Mouse (Mus musculus) CH12.LX (cell line): ENCODE measurements around the gene Fam83f. TPM values are rescaled to one million over a fixed set of nuclear protein-coding genes. Genes with fewer than 3 reads are reported as not detected.

ENCODE experiments used
- DNase-seq: peaks from one replicate; pipeline ENCODE4 v3.0.0-alpha.2; 2013; ENCODE audit errors: extremely low read depth
- H3K27ac ChIP-seq: 2 replicates; pipeline ENCODE4 v1.5.1; 2012; ENCODE audit warnings: low read depth, mild to moderate bottlenecking, control low read depth, moderate library complexity; ENCODE audit not compliant: insufficient read depth
- H3K27me3 ChIP-seq: replicated peaks from 2 replicates; pipeline ENCODE3; 2012; ENCODE audit warnings: inconsistent platforms
- H3K36me3 ChIP-seq, 2 experiments: replicated peaks in 1 of 2; 2 replicates each; pipeline versions ENCODE3 to v1.6.1; 2012; ENCODE audit warnings: inconsistent platforms in 1 of 2, low read length in 1 of 2, mild to moderate bottlenecking in 1 of 2, mixed read lengths in 1 of 2, moderate library complexity in 1 of 2; ENCODE audit not compliant: control insufficient read depth in 1 of 2, insufficient read depth in 1 of 2
- H3K4me1 ChIP-seq, 2 experiments: 2 replicates each; pipeline ENCODE4 v1.6.1; 2012; ENCODE audit warnings: inconsistent platforms in 1 of 2, moderate library complexity in 1 of 2; ENCODE audit not compliant: insufficient read depth in 2 of 2, control insufficient read depth in 1 of 2
- H3K4me2 ChIP-seq: 2 replicates; pipeline ENCODE4 v1.6.1; 2012; ENCODE audit warnings: low read depth, mild to moderate bottlenecking, control low read depth; ENCODE audit not compliant: poor library complexity, insufficient read depth, severe bottlenecking
- H3K4me3 ChIP-seq, 3 experiments: fragments of 150-350 bp in 1 of 3; sonication (generic) in 1 of 3; replicated peaks in 1 of 3; 2 replicates each; pipeline versions ENCODE3 to v1.5.1; 2011 to 2012; ENCODE audit warnings: low read depth in 2 of 3, low read length in 2 of 3, mild to moderate bottlenecking in 2 of 3, moderate library complexity in 2 of 3, control low read depth in 1 of 3, improper control_type of control experiment in 1 of 3, inconsistent platforms in 1 of 3, mixed read lengths in 1 of 3; ENCODE audit not compliant: poor library complexity in 1 of 3
- H3K79me2 ChIP-seq: replicated peaks from 2 replicates; pipeline ENCODE4 v1.6.1; 2012; ENCODE audit warnings: mild to moderate bottlenecking, moderate library complexity; ENCODE audit not compliant: control insufficient read depth, poor library complexity, insufficient read depth, severe bottlenecking; ENCODE audit errors: extremely low read depth
- H3K9ac ChIP-seq: 2 replicates; pipeline ENCODE4 v1.6.1; 2012; ENCODE audit warnings: low read depth, mild to moderate bottlenecking, control low read depth, moderate library complexity; ENCODE audit not compliant: insufficient read depth
- H3K9me3 ChIP-seq: replicated peaks from 2 replicates; pipeline ENCODE3; 2012; ENCODE audit warnings: low read length, inconsistent platforms, mixed read lengths
- BHLHE40 ChIP-seq: IDR thresholded peaks from 2 replicates; pipeline ENCODE4 v1.6.1; 2011; ENCODE audit warnings: mild to moderate bottlenecking, low read depth, low read length, improper control_type of control experiment
- CHD1 ChIP-seq: IDR thresholded peaks from 2 replicates; pipeline ENCODE4 v1.6.1; 2012; ENCODE audit warnings: low read depth, low read length, improper control_type of control experiment, inconsistent platforms
- CHD2 ChIP-seq: IDR thresholded peaks from 2 replicates; pipeline ENCODE4 v1.6.1; 2011; ENCODE audit warnings: low read length, improper control_type of control experiment
- CTCF ChIP-seq, 2 experiments: IDR thresholded peaks in 1 of 2; conservative IDR thresholded peaks in 1 of 2; 2 replicates each; pipeline ENCODE4 v1.5.1; 2011 to 2012; ENCODE audit warnings: low read depth in 2 of 2, low read length in 2 of 2, improper control_type of control experiment in 1 of 2, inconsistent platforms in 1 of 2, mild to moderate bottlenecking in 1 of 2, moderate library complexity in 1 of 2
- ELF1 ChIP-seq: IDR thresholded peaks from 2 replicates; pipeline ENCODE4 v1.6.1; 2014; ENCODE audit warnings: low read depth, mild to moderate bottlenecking, inconsistent platforms, low read length, improper control_type of control experiment
- EP300 ChIP-seq: IDR thresholded peaks from 2 replicates; pipeline ENCODE4 v1.6.1; 2011; ENCODE audit warnings: low read length, improper control_type of control experiment
- ETS1 ChIP-seq: conservative IDR thresholded peaks from 2 replicates; pipeline ENCODE4 v1.6.1; 2012; ENCODE audit warnings: low read depth, mild to moderate bottlenecking, inconsistent platforms, low read length, improper control_type of control experiment, moderate library complexity
- GABPA ChIP-seq: IDR thresholded peaks from 2 replicates; pipeline ENCODE4 v1.6.1; 2012; ENCODE audit warnings: low read depth, low read length, improper control_type of control experiment, inconsistent platforms; ENCODE audit not compliant: insufficient replicate concordance
- HCFC1 ChIP-seq: IDR thresholded peaks from 2 replicates; pipeline ENCODE4 v1.6.1; 2012; ENCODE audit warnings: low read depth, mild to moderate bottlenecking, inconsistent platforms, low read length, improper control_type of control experiment
- IRF4 ChIP-seq: IDR thresholded peaks from 2 replicates; pipeline ENCODE4 v1.6.1; 2014; ENCODE audit warnings: low read depth, mild to moderate bottlenecking, inconsistent platforms, low read length, improper control_type of control experiment
- JUND ChIP-seq: conservative IDR thresholded peaks from 2 replicates; pipeline ENCODE4 v1.6.1; 2011; ENCODE audit warnings: low read depth, low read length, improper control_type of control experiment
- KAT2A ChIP-seq: IDR thresholded peaks from 2 replicates; pipeline ENCODE4 v1.6.1; 2012; ENCODE audit warnings: low read length, improper control_type of control experiment, inconsistent platforms; ENCODE audit not compliant: insufficient replicate concordance
- MAFK ChIP-seq: IDR thresholded peaks from 2 replicates; pipeline ENCODE4 v1.6.1; 2011; ENCODE audit warnings: low read length, improper control_type of control experiment; ENCODE audit not compliant: insufficient replicate concordance
- MAX ChIP-seq: IDR thresholded peaks from 2 replicates; pipeline ENCODE4 v1.6.1; 2011; ENCODE audit warnings: low read length, improper control_type of control experiment
- MAZ ChIP-seq: IDR thresholded peaks from 2 replicates; pipeline ENCODE4 v1.6.1; 2012; ENCODE audit warnings: low read depth, mild to moderate bottlenecking, inconsistent platforms, low read length, improper control_type of control experiment, moderate library complexity
- MEF2A ChIP-seq: IDR thresholded peaks from 2 replicates; pipeline ENCODE4 v1.6.1; 2014; ENCODE audit warnings: low read depth, mild to moderate bottlenecking, inconsistent platforms, low read length, improper control_type of control experiment, borderline replicate concordance
- MXI1 ChIP-seq: IDR thresholded peaks from 2 replicates; pipeline ENCODE4 v1.6.1; 2011; ENCODE audit warnings: mild to moderate bottlenecking, low read depth, low read length, improper control_type of control experiment
- MYC ChIP-seq: IDR thresholded peaks from 2 replicates; pipeline ENCODE4 v1.6.1; 2011; ENCODE audit warnings: low read depth, mild to moderate bottlenecking, improper control_type of control experiment, low read length
- NRF1 ChIP-seq: IDR thresholded peaks from 2 replicates; pipeline ENCODE4 v1.6.1; 2014; ENCODE audit warnings: low read depth, mild to moderate bottlenecking, inconsistent platforms, low read length, improper control_type of control experiment, moderate library complexity
- POLR2AphosphoS2 ChIP-seq: IDR thresholded peaks from 2 replicates; pipeline ENCODE4 v1.6.1; 2011; ENCODE audit warnings: low read depth, low read length, improper control_type of control experiment
- SIN3A ChIP-seq: IDR thresholded peaks from 2 replicates; pipeline ENCODE4 v1.6.1; 2012; ENCODE audit warnings: low read length, improper control_type of control experiment, inconsistent platforms
- SMC3 ChIP-seq: IDR thresholded peaks from 2 replicates; pipeline ENCODE4 v1.6.1; 2011; ENCODE audit warnings: low read depth, low read length, improper control_type of control experiment
- TBP ChIP-seq: conservative IDR thresholded peaks from 2 replicates; pipeline ENCODE4 v1.6.1; 2011; ENCODE audit warnings: low read depth, low read length, improper control_type of control experiment
- TCF12 ChIP-seq: IDR thresholded peaks from 2 replicates; pipeline ENCODE4 v1.6.1; 2014; ENCODE audit warnings: low read depth, mild to moderate bottlenecking, inconsistent platforms, low read length, improper control_type of control experiment
- USF1 ChIP-seq: IDR thresholded peaks from 2 replicates; pipeline ENCODE4 v1.6.1; 2014; ENCODE audit warnings: low read depth, mild to moderate bottlenecking, inconsistent platforms, low read length, improper control_type of control experiment
- USF2 ChIP-seq: conservative IDR thresholded peaks from 2 replicates; pipeline ENCODE4 v1.6.1; 2011; ENCODE audit warnings: low read depth, low read length, improper control_type of control experiment
- ZC3H11A ChIP-seq: IDR thresholded peaks from 2 replicates; pipeline ENCODE4 v1.6.1; 2012; ENCODE audit warnings: low read depth, mild to moderate bottlenecking, inconsistent platforms, low read length, improper control_type of control experiment
- ZKSCAN1 ChIP-seq: IDR thresholded peaks from 2 replicates; pipeline ENCODE4 v1.6.1; 2012; ENCODE audit warnings: low read depth, inconsistent platforms, low read length, improper control_type of control experiment, borderline replicate concordance
- ZMIZ1 ChIP-seq: IDR thresholded peaks from 2 replicates; pipeline ENCODE4 v1.6.1; 2012; ENCODE audit warnings: low read depth, mild to moderate bottlenecking, inconsistent platforms, low read length, improper control_type of control experiment
- ZNF384 ChIP-seq: IDR thresholded peaks from 2 replicates; pipeline ENCODE4 v1.6.1; 2012; ENCODE audit warnings: low read depth, low read length, improper control_type of control experiment, inconsistent platforms
- dilution Hi-C: fragments of 300-500 bp; cut with MboI; formaldehyde crosslinking; loops from 2 replicates; pipeline ENCODE4 v1.14.3; 2020; ENCODE audit warnings: low sequenced_read_pairs; ENCODE audit not compliant: extremely low pct_unique_long_range_greater_than_20kb, extremely low pct_ligation_motif_present
- in situ Hi-C: fragments of 300-500 bp; cut with MboI; formaldehyde crosslinking; loops from 3 replicates; pipeline ENCODE4 v1.14.3; 2019; ENCODE audit warnings: low sequenced_read_pairs, low pct_ligation_motif_present, low pct_unique_long_range_greater_than_20kb, mixed read lengths
- polyA plus RNA-seq: library from polyadenylated mRNA; unstranded; fragments of >175 nt; gene quantifications from 2 replicates; pipeline ENCODE4 v1.2.1, GENCODE M21; 2012; ENCODE audit warnings: low read depth; ENCODE audit not compliant: insufficient read length
- total RNA-seq, 2 experiments: library from RNA; depleted of rRNA; stranded (reverse); fragments of 300-350 nt in 1 of 2; fragments of >200 nt in 1 of 2; gene quantifications; 2 replicates each; pipeline ENCODE4 v1.2.3; 2012 to 2014

Fam83f gene
- total and polyA plus RNA-seq, 3 experiments, result 0.08 to 0.27 (median 0.20) TPM

DNA sequence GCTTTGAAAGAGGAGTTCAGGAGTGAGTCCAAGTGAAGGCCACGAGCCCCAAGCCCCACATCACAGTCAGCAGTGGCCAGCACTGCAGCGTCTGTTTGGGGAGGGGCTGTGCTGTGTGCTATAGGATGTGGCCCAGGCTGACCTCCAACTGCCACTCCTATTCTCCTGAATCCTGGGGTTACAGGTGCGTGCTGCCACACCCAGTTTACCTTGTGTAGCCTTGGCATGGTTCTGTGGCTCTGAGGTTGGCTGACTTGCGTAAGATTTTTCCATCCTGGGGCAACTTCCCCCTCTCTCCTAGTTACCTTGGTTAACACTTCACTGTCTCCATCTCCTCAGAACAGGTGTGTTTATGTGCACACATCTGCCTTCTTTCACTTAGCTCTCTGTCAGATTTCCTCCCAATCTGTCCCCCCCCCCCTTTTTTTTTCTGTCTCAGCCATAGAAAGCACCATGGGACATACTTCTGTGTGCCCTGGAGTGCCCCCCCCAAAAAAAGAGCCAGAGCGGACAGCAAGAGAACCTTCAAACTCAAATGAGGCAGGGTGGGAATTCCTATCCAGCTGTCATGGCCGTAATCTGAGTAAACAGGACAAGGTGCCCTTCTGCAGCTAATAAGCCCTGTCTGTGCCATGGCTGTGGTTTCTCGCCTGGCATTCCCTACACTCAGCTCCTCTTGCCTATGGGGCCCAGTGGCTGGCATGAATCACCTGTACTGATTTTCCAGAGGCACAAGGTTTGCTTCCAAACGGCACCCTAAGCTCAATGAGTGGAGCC lies 30.0 kb downstream of the Fam83f start:
- H3K27ac ChIP-seq, result no peak overlapping the region
- no peak overlapping the region for H3K4me2 ChIP-seq
- no peak overlapping the region for H3K9ac ChIP-seq
- H3K79me2 ChIP-seq, result no peaks in the 10 kb centered on the region
- no peak overlapping the region for H3K4me3 ChIP-seq
- in situ Hi-C loops (loop anchor here (10.0 to 25.0 kb wide), 2 partner anchors 243 to 486 kb away; partner anchors contain the start of genes Adsl and Mrtfa), dilution Hi-C loops (no loop called here)
- no peak for TF ChIP-seq MAX
- no peak for TF ChIP-seq CHD1
- no peak for TF ChIP-seq JUND
- TF ChIP-seq USF2, result no peak
- TF ChIP-seq EP300, result no peak
- no peak for TF ChIP-seq ETS1
- TF ChIP-seq SMC3, result no peak
- TF ChIP-seq TCF12, result no peak
- no peak for TF ChIP-seq ELF1
- no peak for TF ChIP-seq SIN3A
- no peak for TF ChIP-seq USF1
- TF ChIP-seq MAZ, result no peak
- no peak for TF ChIP-seq ZC3H11A
- no peak for TF ChIP-seq MEF2A
- TF ChIP-seq ZKSCAN1, result no peak
- TF ChIP-seq MAFK, result no peak
- no peak for TF ChIP-seq POLR2AphosphoS2
- TF ChIP-seq GABPA, result no peak
- DNase-seq, result no peak
- H3K27me3 ChIP-seq, result peaks cover 2% of the 10 kb centered on the region
- H3K36me3 ChIP-seq, result no peaks in the 10 kb centered on the region
- peaks cover 0 to 31% of the 10 kb centered on the region in 2 experiments; a peak in 3 of 4 replicates for H3K4me1 ChIP-seq
- no peaks in the 10 kb centered on the region for H3K9me3 ChIP-seq

DNA sequence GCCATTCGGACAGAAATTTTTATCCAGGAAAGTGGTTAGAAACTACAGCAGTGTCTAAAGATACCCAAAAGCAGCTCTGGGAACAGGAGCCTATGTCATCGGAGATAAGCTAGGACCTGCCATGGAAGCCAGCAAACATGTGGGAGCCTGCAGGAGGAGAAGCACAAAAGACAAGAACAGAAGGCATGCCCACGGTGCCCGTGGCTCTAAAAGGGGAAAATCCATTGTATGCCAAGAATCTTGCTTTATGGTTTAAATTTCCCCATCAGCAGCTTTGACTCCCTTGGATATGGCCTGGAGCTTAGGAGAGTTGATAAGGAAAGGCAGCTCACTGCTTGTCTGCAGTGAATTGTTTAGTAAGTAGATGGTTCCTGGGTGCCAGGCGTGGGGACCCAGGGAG lies 31.3 kb downstream of the Fam83f start:
- peaks cover 4 to 31% of the 10 kb centered on the region in 2 experiments; a peak in 3 of 4 replicates for H3K4me1 ChIP-seq
- H3K9me3 ChIP-seq, result no peaks in the 10 kb centered on the region
- no peak overlapping the region for H3K27ac ChIP-seq
- H3K27me3 ChIP-seq, result peaks cover 2% of the 10 kb centered on the region
- no peak overlapping the region for H3K9ac ChIP-seq
- in situ Hi-C loops, result loop anchor here (10.0 to 25.0 kb wide), 2 partner anchors 242 to 484 kb away; partner anchors contain the start of genes Adsl and Mrtfa
- no peaks in the 10 kb centered on the region for H3K36me3 ChIP-seq
- TF ChIP-seq ETS1 (no peak), MEF2A (no peak), SIN3A (no peak), CHD2 (no peak), ZNF384 (no peak), MAFK (no peak), IRF4 (no peak), MYC (no peak), ELF1 (no peak), KAT2A (no peak), NRF1 (no peak), BHLHE40 (no peak), ZMIZ1 (no peak), USF2 (no peak), TBP (no peak), JUND (no peak), CTCF (conservative IDR thresholded peaks at IDR 0.05 in 1 of 2, IDR thresholded peaks at IDR 0.05 in 1 of 2; ENCODE audit: low read depth in 2 of 2, low read length in 2 of 2) (no peak), MXI1 (no peak), HCFC1 (no peak), CHD1 (no peak)
- H3K4me3 ChIP-seq, result no peak overlapping the region
- no peaks in the 10 kb centered on the region for H3K79me2 ChIP-seq
- dilution Hi-C loops, result no loop called here
- no peak for DNase-seq
- H3K4me2 ChIP-seq, result no peak overlapping the region
